Mouse (Mus musculus): ENCODE measurements at regions not wholly inside any gene's neighbourhood (a gene's known extent, or its start where the extent isn't known, plus 50 kb on each side); places are given as distances from the start of the nearest gene placed in this dataset.

DNA sequence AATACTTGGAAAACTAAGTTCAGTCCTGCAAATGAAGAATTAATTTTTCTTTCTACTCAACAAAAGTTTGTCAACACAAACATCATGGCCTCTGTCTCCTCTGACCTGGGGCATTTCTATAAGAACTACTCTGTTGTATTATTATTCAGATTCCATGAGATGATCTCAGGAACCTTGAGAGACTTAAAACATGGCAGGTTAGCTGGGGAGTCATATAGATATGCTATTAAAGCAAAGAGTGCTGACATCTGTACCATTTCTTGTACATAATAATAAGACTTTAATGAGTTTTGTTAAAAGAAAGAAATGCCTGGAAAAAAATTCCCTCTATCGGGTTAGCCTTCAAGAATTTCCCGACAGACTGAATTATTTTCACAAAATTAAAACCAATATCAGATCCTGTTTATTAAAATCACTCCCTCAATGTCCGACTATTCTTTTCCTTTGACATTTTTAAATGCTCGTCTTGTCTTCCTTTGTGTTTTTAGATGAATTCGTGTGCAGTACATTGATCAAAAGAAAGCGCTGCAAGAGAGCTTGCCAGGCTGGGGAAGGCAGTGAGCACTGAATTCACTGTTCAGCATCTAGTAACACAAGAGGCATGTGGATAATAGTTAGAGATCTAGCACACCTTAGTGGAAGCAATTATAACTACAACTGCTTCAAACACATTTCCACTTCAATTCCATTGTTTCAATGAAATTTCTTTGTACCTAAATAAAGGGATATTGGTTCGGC, 145.0 kb upstream of the Cxadr start:
- H3K36me3 ChIP-seq: no peaks in the 10 kb centered on the region
- H3K9me3 ChIP-seq (replicated peaks): no peaks in the 10 kb centered on the region
- ATAC-seq (replicated peaks; ENCODE audit: insufficient number of reproducible peaks, insufficient read depth, low FRiP score, low read depth): no peak
- WGBS: 40% methylated on average over 7 of the region's 7 CpGs
- no peak overlapping the region for H3K4me3 ChIP-seq
- H3K4me1 ChIP-seq (replicated peaks): no peaks in the 10 kb centered on the region
- H3K27me3 ChIP-seq: no peaks in the 10 kb centered on the region
- H3K4me2 ChIP-seq: no peak overlapping the region
- H3K27ac ChIP-seq: no peak overlapping the region
- H3K9ac ChIP-seq: no peak overlapping the region

DNA sequence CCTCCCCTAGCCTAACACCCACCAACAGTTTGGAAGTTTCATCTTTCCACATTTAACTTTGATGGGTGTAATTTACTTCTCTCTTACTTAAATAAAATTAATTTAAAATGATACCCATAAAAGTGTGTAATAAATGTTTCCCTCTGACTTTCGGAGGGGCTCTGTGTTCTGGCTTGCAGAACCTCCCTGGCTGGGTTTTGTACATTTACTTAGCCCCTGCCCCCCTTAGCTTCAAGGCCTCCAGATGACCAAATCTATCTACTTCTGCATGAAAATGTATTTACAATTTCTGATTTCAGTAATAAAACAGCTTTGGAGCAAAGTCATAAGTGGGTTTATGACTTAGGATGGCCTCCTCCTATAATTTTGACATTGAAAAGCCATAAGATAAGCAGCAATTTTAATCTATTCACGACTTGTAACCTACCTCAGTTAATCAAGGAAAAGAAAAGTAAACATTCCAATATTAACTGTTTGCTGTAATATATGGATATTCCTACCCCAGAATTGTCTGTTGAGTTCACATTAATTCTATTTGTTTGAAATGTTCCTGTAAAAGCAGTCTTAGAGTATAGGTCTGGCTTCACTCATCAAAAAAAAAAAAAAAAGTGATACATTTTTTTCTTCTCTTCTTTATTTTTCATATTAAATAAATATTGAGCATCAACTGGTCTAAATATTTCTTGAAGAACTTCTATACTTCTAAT, 147.2 kb upstream of the Cxadr start:
- H3K4me2 ChIP-seq: no peak overlapping the region
- H3K36me3 ChIP-seq: no peaks in the 10 kb centered on the region
- no peak overlapping the region for H3K4me3 ChIP-seq
- WGBS: 61% methylated on average over 2 of the region's 2 CpGs
- H3K27me3 ChIP-seq: no peaks in the 10 kb centered on the region
- no peak overlapping the region for H3K9ac ChIP-seq
- no peaks in the 10 kb centered on the region for H3K4me1 ChIP-seq (replicated peaks)
- H3K9me3 ChIP-seq (replicated peaks): no peaks in the 10 kb centered on the region
- no peak for ATAC-seq (replicated peaks; ENCODE audit: insufficient number of reproducible peaks, insufficient read depth, low FRiP score, low read depth)
- H3K27ac ChIP-seq: no peak overlapping the region

DNA sequence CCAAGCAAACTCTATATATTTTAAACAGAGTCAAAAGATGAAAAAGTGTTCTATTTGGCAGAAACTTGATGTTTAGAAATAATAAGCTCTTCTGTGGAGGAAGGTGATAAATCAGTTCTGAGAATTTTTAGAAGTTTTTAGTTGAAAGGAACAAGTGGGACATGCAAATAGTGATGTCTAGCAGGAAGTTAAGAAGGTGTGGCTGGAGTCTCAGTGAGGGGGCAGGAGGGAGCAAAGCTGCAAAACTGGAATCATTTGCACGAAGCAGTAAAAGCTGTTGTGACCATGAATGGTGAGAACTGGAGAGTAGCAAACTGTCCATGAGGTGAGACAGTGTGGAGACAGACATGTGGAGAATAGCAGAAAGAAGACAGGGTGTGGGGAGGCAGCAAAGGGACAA, 157.1 kb upstream of the Cxadr start:
- H3K4me2 ChIP-seq: no peak overlapping the region
- no peak overlapping the region for H3K4me3 ChIP-seq
- no peak overlapping the region for H3K27ac ChIP-seq
- ATAC-seq (replicated peaks; ENCODE audit: insufficient number of reproducible peaks, insufficient read depth, low FRiP score, low read depth): no peak
- H3K27me3 ChIP-seq: no peaks in the 10 kb centered on the region
- H3K9ac ChIP-seq: no peak overlapping the region
- no peaks in the 10 kb centered on the region for H3K9me3 ChIP-seq (replicated peaks)
- 35% methylated on average over 1 of the region's 1 CpGs for WGBS
- no peaks in the 10 kb centered on the region for H3K4me1 ChIP-seq (replicated peaks)
- no peaks in the 10 kb centered on the region for H3K36me3 ChIP-seq

- Histone ChIP-seq H3K27ac (no peak overlapping the region), H3K9ac (no peak overlapping the region), H3K9me3 (replicated peaks) (no peaks in the 10 kb centered on the region), H3K4me1 (replicated peaks) (0 out of 2 replicates have a peak, but pooled peaks cover 2% of the 10 kb centered on the region), H3K4me2 (peak overlapping the region; percentile 25; the same call in 1 of the 2 replicates), H3K36me3 (no peaks in the 10 kb centered on the region), H3K4me3 (0 out of 2 replicates have a peak overlapping the region, but pooled peaks have one; percentile 22), H3K27me3 (no peaks in the 10 kb centered on the region)
- ATAC-seq (replicated peaks; ENCODE audit: insufficient number of reproducible peaks, insufficient read depth, low FRiP score, low read depth): no peak
- WGBS: 45% methylated on average over 5 of the region's 5 CpGs
Measured at GRCm38 (mm10) chr16:78135501-78135900, 165.8 kb upstream of the Cxadr start.

- no peak overlapping the region for H3K4me3 ChIP-seq
- 66% methylated on average over 7 of the region's 7 CpGs for WGBS
- no peaks in the 10 kb centered on the region for H3K36me3 ChIP-seq
- no peak overlapping the region for H3K27ac ChIP-seq
- no peak overlapping the region for H3K9ac ChIP-seq
- H3K4me1 ChIP-seq (replicated peaks): 0 out of 2 replicates have a peak, but pooled peaks cover 2% of the 10 kb centered on the region
- no peaks in the 10 kb centered on the region for H3K9me3 ChIP-seq (replicated peaks)
- ATAC-seq (replicated peaks; ENCODE audit: insufficient number of reproducible peaks, insufficient read depth, low FRiP score, low read depth): no peak
- H3K27me3 ChIP-seq: no peaks in the 10 kb centered on the region
- no peak overlapping the region for H3K4me2 ChIP-seq
Measured at GRCm38 (mm10) chr16:78134531-78134930, 166.8 kb upstream of the Cxadr start.

GRCm38 (mm10) chr16:78121668-78122067, 179.6 kb upstream of the Cxadr start:
- Histone ChIP-seq H3K9me3 (replicated peaks) (no peaks in the 10 kb centered on the region), H3K27me3 (no peaks in the 10 kb centered on the region), H3K4me3 (no peak overlapping the region), H3K4me2 (no peak overlapping the region), H3K4me1 (replicated peaks) (no peaks in the 10 kb centered on the region), H3K36me3 (no peaks in the 10 kb centered on the region), H3K27ac (no peak overlapping the region), H3K9ac (no peak overlapping the region)
- 61% methylated on average over 1 of the region's 1 CpGs for WGBS
- ATAC-seq (replicated peaks; ENCODE audit: insufficient number of reproducible peaks, insufficient read depth, low FRiP score, low read depth): no peak

DNA sequence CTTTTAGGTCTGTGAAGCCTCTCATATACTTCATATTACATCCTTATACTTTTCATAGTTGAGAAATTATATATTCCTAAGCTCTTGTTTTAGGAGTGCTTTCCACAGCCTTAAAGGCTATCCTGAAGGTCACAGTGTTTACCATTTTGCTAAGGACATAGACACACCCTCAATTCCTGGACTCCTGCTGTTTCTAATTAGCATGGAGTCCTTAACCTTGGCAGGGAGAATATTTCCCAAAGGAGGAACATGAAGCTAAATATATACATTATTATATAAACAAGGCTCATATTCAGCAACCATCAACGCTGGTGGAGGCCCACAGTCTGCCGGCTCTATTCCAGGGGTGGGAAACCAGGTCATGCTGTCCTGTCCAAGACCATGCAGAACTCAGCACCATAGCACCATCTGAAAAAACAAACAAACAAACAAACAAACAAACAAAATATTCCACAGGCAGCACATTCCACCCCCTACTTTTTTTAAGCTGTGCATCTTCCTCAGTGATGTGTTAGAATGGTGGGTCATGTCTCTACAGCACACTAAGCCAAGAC, 180.9 kb upstream of the Cxadr start:
- H3K36me3 ChIP-seq: no peaks in the 10 kb centered on the region
- no peak overlapping the region for H3K9ac ChIP-seq
- H3K4me2 ChIP-seq: no peak overlapping the region
- no peaks in the 10 kb centered on the region for H3K27me3 ChIP-seq
- no peak overlapping the region for H3K27ac ChIP-seq
- no peaks in the 10 kb centered on the region for H3K4me1 ChIP-seq (replicated peaks)
- 58% methylated on average over 2 of the region's 2 CpGs for WGBS
- no peak overlapping the region for H3K4me3 ChIP-seq
- no peak for ATAC-seq (replicated peaks; ENCODE audit: insufficient number of reproducible peaks, insufficient read depth, low FRiP score, low read depth)
- H3K9me3 ChIP-seq (replicated peaks): no peaks in the 10 kb centered on the region

DNA sequence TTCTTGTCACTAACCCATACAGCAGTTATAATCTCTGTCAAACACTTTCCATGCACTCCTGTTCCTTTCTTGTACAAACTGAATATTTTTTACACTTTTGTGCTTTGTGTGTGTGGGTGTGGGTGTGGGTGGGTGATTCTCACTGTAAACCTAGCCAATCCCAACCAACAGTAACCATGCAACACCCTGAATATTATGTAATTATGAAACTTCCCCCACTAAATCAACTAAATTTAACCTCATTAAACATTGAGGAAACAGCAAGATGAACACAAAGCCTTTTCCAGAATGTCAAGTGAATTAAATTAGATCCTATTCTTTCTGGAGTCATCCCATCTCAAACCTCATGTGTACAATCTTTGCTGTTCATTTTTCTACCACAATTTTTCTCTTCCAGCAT, 197.0 kb upstream of the Cxadr start:
- Histone ChIP-seq H3K4me3 (no peak overlapping the region), H3K9me3 (replicated peaks) (no peaks in the 10 kb centered on the region), H3K9ac (no peak overlapping the region), H3K4me1 (replicated peaks) (0 out of 2 replicates have a peak, but pooled peaks cover 3% of the 10 kb centered on the region), H3K27me3 (no peaks in the 10 kb centered on the region), H3K36me3 (no peaks in the 10 kb centered on the region), H3K27ac (no peak overlapping the region), H3K4me2 (no peak overlapping the region)
- ATAC-seq (replicated peaks; ENCODE audit: insufficient number of reproducible peaks, insufficient read depth, low FRiP score, low read depth): no peak

- Histone ChIP-seq H3K4me1 (replicated peaks) (0 out of 2 replicates have a peak, but pooled peaks cover 3% of the 10 kb centered on the region), H3K4me2 (peak overlapping the region; percentile 47), H3K9ac (no peak overlapping the region), H3K27me3 (no peaks in the 10 kb centered on the region), H3K4me3 (peak overlapping the region; percentile 32), H3K9me3 (replicated peaks) (no peaks in the 10 kb centered on the region), H3K36me3 (no peaks in the 10 kb centered on the region), H3K27ac (no peak overlapping the region)
- ATAC-seq (replicated peaks; ENCODE audit: insufficient number of reproducible peaks, insufficient read depth, low FRiP score, low read depth): 0 out of 2 replicates have a peak, but pooled peaks have one; percentile 22
- 44% methylated on average over 14 of the region's 14 CpGs for WGBS
Measured at GRCm38 (mm10) chr16:78101415-78102326, 199.6 kb upstream of the Cxadr start.

GRCm38 (mm10) chr16:78099842-78100241, 201.4 kb upstream of the Cxadr start:
- Histone ChIP-seq H3K4me1 (replicated peaks) (0 out of 2 replicates have a peak, but pooled peaks cover 3% of the 10 kb centered on the region), H3K9me3 (replicated peaks) (no peaks in the 10 kb centered on the region), H3K9ac (no peak overlapping the region), H3K4me3 (no peak overlapping the region), H3K27ac (no peak overlapping the region), H3K4me2 (no peak overlapping the region), H3K27me3 (no peaks in the 10 kb centered on the region), H3K36me3 (no peaks in the 10 kb centered on the region)
- 90% methylated on average over 2 of the region's 2 CpGs for WGBS
- ATAC-seq (replicated peaks; ENCODE audit: insufficient number of reproducible peaks, insufficient read depth, low FRiP score, low read depth): no peak

GRCm38 (mm10) chr16:78099114-78099513, 202.2 kb upstream of the Cxadr start:
- H3K4me1 ChIP-seq (replicated peaks): 0 out of 2 replicates have a peak, but pooled peaks cover 3% of the 10 kb centered on the region
- no peaks in the 10 kb centered on the region for H3K27me3 ChIP-seq
- no peak overlapping the region for H3K9ac ChIP-seq
- no peaks in the 10 kb centered on the region for H3K9me3 ChIP-seq (replicated peaks)
- WGBS: 75% methylated on average over 6 of the region's 6 CpGs
- no peak overlapping the region for H3K27ac ChIP-seq
- ATAC-seq (replicated peaks; ENCODE audit: insufficient number of reproducible peaks, insufficient read depth, low FRiP score, low read depth): no peak
- no peak overlapping the region for H3K4me3 ChIP-seq
- H3K4me2 ChIP-seq: no peak overlapping the region
- no peaks in the 10 kb centered on the region for H3K36me3 ChIP-seq

Measured in heart, embryonic 15.5 days (tissue).